Mouse (Mus musculus) Muller cell, postnatal 12 days (primary cell): ENCODE measurements around the gene Srsf9.

ENCODE experiments used
- DNase-seq: peaks from one replicate; pipeline ENCODE4 v3.0.0-alpha.2; 2015; ENCODE audit errors: inconsistent ontology term

Gene Srsf9

GRCm38 (mm10) chr5:115326256-115326831 lies 633 bp upstream of the Srsf9 start:
- no peak for DNase-seq

GRCm38 (mm10) chr5:115327610-115328548 lies 902 bp downstream of the Srsf9 start:
- peak; percentile 33 for DNase-seq

DNA sequence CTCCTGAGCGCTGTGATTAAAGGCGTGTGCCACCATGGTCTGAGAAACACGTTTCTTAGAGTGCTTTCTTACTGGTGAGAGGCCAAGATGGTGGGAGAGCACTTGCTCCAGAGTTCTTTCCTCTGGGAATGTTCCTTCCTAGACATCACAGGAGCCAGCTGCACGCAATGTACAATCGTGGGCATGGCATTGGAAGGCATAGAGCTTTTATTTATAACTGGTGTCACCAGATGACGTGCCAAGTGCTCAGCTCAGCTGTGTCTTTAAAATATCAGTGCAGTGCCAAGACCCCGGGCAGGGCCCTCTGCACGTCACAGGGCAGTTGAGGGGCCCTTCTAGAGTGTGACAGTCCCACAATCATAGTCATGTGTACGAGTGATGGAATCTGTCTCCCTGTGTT lies 4.0 kb downstream of the Srsf9 start:
- no peak for DNase-seq

DNA sequence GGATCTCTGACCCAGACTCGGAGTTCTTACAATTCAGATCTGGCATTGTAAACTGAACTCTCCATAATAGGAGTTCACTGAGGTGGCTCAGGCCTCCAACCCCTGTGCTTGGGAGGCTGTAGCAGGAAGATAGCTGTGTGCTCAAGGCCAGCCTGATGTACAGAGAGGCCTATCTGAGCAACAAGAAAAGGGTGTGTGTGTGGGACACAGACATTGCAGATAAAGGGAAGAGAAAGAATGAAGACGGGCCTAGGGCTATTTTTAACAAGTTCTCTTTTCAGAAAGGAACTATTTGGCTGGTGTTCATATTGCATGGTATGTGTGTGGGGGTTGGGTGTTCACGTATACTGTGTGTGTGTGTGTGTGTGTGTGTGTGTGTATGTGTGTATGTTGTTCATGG lies 6.6 kb downstream of the Srsf9 start:
- DNase-seq = no peak

- no peak for DNase-seq
Measured at GRCm38 (mm10) chr5:115340007-115340406, 13.0 kb downstream of the Srsf9 start.

GRCm38 (mm10) chr5:115340577-115341313 lies 13.8 kb downstream of the Srsf9 start, which contains the start of the genes Gatc and Triap1:
Gene Gatc (minus strand): TSS chr5:115341178.
Gene Triap1 (plus strand): TSS chr5:115341225.
- peak; percentile 94 for DNase-seq

DNA sequence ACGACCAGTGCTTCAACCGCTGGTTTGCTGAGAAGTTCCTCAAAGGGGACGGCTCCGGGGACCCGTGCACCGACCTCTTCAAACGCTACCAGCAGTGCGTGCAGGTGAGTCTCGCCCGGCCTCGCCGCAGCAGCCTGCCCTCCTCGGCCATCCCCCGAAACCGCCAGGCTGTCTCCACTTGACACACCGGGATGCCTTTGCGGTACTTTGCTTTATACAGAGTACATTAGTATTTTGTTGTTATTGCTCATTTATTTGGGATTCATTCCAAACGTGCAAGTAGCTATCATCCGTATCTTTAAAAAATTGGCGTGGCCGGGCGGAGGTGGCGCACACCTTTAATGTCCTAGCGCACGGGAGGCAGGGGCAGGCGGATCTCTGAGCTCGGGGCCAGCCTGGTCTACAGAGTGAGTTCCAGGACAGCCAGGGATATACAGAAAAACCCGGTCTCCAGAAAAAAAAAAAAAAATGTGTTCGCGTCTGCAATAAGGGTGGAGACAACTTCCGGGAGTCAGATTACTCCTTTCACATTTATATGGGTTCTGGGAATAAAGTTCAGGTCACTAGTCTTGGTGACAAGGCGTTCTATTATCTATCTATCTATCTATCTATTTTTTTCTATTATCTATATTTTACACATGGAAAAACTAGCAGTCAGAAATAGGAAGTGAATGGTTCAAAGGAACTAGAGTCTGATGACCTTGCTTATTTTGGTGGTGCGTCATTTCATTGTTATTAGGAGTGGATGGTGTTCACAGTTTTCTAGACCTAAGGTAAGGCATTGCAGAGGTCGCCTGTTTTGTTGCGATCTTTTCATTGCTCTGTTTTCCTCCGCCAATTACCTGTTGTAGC lies 14.6 kb downstream of the Srsf9 start:
- no peak for DNase-seq

GRCm38 (mm10) chr5:115347564-115347963 lies 20.6 kb downstream of the Srsf9 start:
- peak; percentile 81 for DNase-seq

- DNase-seq = peak; percentile 99
Measured at GRCm38 (mm10) chr5:115348546-115349224, 21.7 kb downstream of the Srsf9 start, which contains the start of gene Cox6a1. Gene Cox6a1 (minus strand): TSS chr5:115348981.

GRCm38 (mm10) chr5:115349225-115349555 lies 22.2 kb downstream of the Srsf9 start:
- DNase-seq = no peak

GRCm38 (mm10) chr5:115351348-115351747 lies 24.4 kb downstream of the Srsf9 start:
- no peak for DNase-seq

DNA sequence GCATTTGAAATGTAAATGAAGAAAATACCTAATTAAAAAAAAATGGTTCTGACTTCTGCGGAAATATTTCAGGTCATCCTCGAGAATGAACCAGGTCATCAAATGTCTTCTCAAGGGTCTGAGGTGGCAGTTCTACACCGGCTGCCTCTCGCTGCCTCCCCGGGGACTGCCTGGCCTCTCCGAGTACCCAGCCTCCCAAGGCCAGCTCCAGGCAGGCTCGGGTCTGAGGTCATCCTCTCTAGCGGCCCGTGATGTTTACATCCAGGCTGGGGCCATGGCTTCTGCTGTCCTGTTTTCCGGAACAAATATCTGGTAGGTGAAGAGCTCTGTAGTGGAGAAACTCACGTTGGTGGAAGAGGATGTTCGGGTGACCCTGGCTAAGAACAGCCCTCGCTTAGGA lies 28.1 kb downstream of the Srsf9 start:
- no peak for DNase-seq

- peak; percentile 86 for DNase-seq
Measured at GRCm38 (mm10) chr5:115358872-115359271, 31.9 kb downstream of the Srsf9 start.

GRCm38 (mm10) chr5:115359438-115359837 lies 32.5 kb downstream of the Srsf9 start:
- DNase-seq = no peak

GRCm38 (mm10) chr5:115359851-115360372 lies 32.9 kb downstream of the Srsf9 start:
- DNase-seq = no peak

DNA sequence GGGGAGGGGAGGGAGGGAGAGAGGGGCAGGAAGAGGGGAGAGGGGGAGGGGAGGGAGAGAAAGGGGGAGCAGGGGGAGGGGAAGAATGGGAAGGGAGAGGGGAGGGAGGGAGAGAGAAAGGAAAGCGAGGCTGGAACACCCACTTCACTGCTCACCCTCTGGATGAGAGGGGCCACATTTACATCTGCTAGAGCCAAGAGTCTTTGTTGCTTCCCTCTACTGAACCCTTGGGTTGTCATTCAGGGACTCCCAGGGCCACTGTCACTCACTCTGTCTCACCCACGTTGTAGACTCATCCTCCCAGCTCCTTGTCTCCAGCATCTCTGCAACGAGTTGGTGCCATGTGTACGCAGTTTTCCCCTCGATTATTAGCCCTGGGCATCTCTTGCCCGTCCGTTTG lies 35.2 kb downstream of the Srsf9 start:
- DNase-seq = no peak

- no peak for DNase-seq
Measured at GRCm38 (mm10) chr5:115362819-115363714, 36.1 kb downstream of the Srsf9 start.

GRCm38 (mm10) chr5:115364782-115365181 lies 37.8 kb downstream of the Srsf9 start:
- DNase-seq = no peak

- DNase-seq = no peak
Measured at GRCm38 (mm10) chr5:115371736-115372135, 44.8 kb downstream of the Srsf9 start.
